Mouse (Mus musculus) cortical plate, adult 2 months (tissue): Measurements from ENCODE around the gene Aoc3. TPM values are rescaled to one million over a fixed set of nuclear protein-coding genes. Genes with fewer than 3 reads are reported as not detected.
A peak's percentile ranks its signal among the peaks of the same experiment; 100 is the strongest.

Experiments used
- H3K27ac ChIP-seq: fragments of 200-500 bp; 2 replicates; pipeline ENCODE4 v1.5.1; 2012; ENCODE audit warnings: low read length, control low read depth, inconsistent platforms; ENCODE audit not compliant: insufficient read depth
- H3K4me1 ChIP-seq: fragments of 200-500 bp; 2 replicates; pipeline ENCODE4 v1.6.1; 2011; ENCODE audit warnings: low read length; ENCODE audit not compliant: control insufficient read depth, insufficient read depth
- H3K4me3 ChIP-seq: fragments of 200-500 bp; 2 replicates; pipeline ENCODE4 v1.5.1; 2011; ENCODE audit warnings: mild to moderate bottlenecking, low read length, control low read depth; ENCODE audit not compliant: insufficient read depth
- CTCF ChIP-seq: fragments of 200-500 bp; IDR thresholded peaks from 2 replicates; pipeline ENCODE4 v1.5.1; 2011; ENCODE audit warnings: mild to moderate bottlenecking, control low read depth, low read length; ENCODE audit not compliant: insufficient read depth; ENCODE audit errors: extremely low read depth
- POLR2A ChIP-seq: fragments of 200-500 bp; IDR thresholded peaks from 2 replicates; pipeline ENCODE4 v1.6.1; 2011; ENCODE audit warnings: mild to moderate bottlenecking, low read length, control low read depth; ENCODE audit not compliant: insufficient read depth; ENCODE audit errors: extremely low read depth
- polyA plus RNA-seq: library from polyadenylated mRNA; depleted of rRNA; stranded (reverse); fragments of >200 nt; gene quantifications from 2 replicates; pipeline ENCODE4 v1.2.3, GENCODE M21; 2012

Gene Aoc3
- polyA plus RNA-seq, 1 experiment = 0.94 TPM

GRCm38 (mm10) chr11:101302004-101302798 lies 28.2 kb upstream of the Aoc3 start, which contains the start of gene Becn1:
Gene Becn1 (minus strand): TSS chr11:101302286.
- peaks cover 4% of the 10 kb centered on the region for H3K4me1 ChIP-seq
- peak within 1 kb of the TSS; percentile 78 for H3K4me3 ChIP-seq
- peak; percentile 72 for TF ChIP-seq POLR2A
- TF ChIP-seq CTCF = peak; percentile 80
- H3K27ac ChIP-seq = no peak within 1 kb of the TSS

- H3K4me3 ChIP-seq = no peak overlapping the region
- TF ChIP-seq CTCF (no peak), POLR2A (no peak)
- H3K27ac ChIP-seq = no peak overlapping the region
- H3K4me1 ChIP-seq = no peaks in the 10 kb centered on the region
Observed at GRCm38 (mm10) chr11:101307744-101308143, 22.7 kb upstream of the Aoc3 start.

DNA sequence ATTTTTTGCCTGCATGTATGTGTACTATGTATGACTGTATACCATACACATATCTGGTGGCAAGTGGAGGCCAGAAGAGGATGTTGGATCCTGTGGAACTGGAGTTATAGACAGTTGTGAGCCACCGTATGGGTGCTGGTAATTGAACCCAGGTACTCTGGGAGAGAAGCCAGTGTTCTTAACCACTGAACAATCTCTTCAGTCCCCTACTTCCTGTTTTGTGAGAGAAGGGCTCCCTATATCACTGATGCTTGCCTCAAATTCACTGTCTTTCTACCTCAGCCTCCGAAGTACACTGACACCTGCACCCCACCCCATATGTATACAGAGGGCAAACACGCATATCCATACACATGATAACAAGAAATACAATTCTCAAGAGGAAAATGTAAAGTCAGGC lies 19.3 kb upstream of the Aoc3 start:
- Histone ChIP-seq H3K27ac (no peak overlapping the region), H3K4me1 (no peaks in the 10 kb centered on the region), H3K4me3 (no peak overlapping the region)
- no peak for TF ChIP-seq POLR2A
- TF ChIP-seq CTCF = no peak

DNA sequence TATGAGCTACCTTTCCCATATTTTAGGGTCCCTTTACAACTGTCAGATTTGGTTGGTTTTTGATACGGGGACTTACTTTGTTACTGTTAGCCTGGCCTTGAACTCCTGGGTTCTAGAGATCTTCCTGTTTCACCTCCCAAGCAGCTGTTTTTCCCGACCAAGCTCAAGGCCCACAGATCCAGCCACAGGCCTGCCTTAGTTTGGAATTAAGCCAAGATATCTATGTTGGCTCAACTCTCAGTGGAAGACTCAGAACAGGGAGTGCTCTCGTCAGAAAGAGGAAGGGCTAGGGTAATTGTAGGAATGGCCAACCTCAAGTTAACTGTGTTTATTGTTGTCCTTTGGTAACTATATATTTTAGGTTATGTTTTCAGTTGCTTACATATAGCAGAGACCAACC lies 18.3 kb upstream of the Aoc3 start:
- Histone ChIP-seq H3K4me3 (no peak overlapping the region), H3K27ac (no peak overlapping the region), H3K4me1 (no peaks in the 10 kb centered on the region; the same call in 1 of the 2 replicates)
- TF ChIP-seq POLR2A = no peak
- no peak for TF ChIP-seq CTCF

DNA sequence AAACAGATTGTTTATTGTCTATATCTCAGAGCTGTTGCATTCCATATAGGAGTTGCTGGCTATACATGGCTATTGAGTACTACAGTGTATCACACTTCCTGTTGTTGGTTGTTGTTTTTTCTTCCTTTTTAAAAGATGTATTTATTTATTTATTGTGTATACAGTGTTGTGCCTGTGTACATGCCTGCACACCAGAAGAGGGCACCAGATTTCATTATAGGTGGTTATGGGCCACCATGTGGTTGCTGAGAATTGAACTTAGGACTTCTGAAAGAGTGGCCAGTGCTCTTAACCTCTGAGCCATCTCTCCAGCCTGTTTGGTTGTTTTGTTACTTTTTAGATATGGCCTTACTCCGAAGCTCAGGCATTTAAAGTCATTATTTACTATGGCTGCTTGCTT lies 15.8 kb upstream of the Aoc3 start:
- H3K4me1 ChIP-seq = no peaks in the 10 kb centered on the region; the same call in 1 of the 2 replicates
- no peak for TF ChIP-seq CTCF
- TF ChIP-seq POLR2A = no peak
- no peak overlapping the region for H3K4me3 ChIP-seq
- H3K27ac ChIP-seq = no peak overlapping the region

DNA sequence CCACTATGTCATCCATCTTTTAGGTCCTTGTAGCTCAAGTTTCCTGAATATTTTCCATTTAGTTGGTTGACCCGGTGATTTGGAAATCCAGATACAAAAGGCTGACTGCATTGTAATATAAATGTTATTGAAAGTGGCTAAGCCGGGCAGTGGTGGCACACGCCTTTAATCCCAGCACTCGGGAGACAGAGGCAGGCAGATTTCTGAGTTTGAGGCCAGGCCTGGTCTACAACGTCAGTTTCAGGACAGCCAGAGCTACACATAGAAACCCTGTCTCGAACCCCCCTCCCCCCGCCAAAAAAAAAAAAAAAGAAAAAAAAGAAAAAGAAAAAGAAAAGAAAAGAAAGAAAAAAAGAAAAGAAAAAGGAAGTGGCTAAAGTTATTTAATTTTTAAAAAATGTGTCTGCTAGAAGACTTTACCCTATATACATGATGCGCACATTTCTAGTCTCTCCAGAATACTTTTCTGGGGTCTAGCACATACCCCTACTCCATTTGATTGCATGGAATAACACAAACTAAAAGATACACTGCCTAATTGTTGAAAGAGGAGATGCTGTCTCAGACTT lies 15.2 kb upstream of the Aoc3 start:
- peak overlapping the region; percentile 85 for H3K4me3 ChIP-seq
- H3K27ac ChIP-seq = peak overlapping the region; percentile 66
- TF ChIP-seq POLR2A (no peak), CTCF (no peak)
- no peaks in the 10 kb centered on the region; the same call in 1 of the 2 replicates for H3K4me1 ChIP-seq

- TF ChIP-seq CTCF = no peak
- TF ChIP-seq POLR2A = peak; percentile 70; the same call in 1 of the 2 replicates
- Histone ChIP-seq H3K27ac (peak within 1 kb of the TSS; percentile 66), H3K4me3 (peak within 1 kb of the TSS; percentile 85), H3K4me1 (no peaks in the 10 kb centered on the region; the same call in 1 of the 2 replicates)
Observed at GRCm38 (mm10) chr11:101315665-101316500, 14.5 kb upstream of the Aoc3 start, which contains the start of gene Psme3. Gene Psme3 (plus strand): TSS chr11:101316213.

DNA sequence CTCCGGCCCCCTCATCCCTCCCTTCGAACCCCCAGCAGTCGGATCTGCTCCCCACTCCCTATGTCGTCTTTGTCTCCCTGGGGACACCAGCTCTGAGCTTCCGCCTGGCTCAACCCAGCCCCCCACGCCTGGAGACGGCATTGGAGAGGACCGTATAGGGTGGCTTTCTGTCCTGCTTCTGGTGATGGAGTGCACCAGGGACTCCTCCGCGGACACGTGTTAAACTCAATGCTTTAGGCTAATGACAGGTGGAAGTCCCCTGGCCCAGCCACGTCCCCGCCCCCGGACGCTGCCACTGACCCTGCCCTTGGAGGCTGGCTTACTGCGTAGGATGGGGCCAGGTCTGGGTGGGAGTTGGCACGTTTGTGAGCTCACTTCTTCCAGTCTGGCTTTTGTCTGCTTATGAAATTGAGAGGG lies 13.9 kb upstream of the Aoc3 start:
- no peak for TF ChIP-seq CTCF
- TF ChIP-seq POLR2A = no peak
- H3K27ac ChIP-seq = no peak overlapping the region
- no peaks in the 10 kb centered on the region; the same call in 1 of the 2 replicates for H3K4me1 ChIP-seq
- peak overlapping the region; percentile 85 for H3K4me3 ChIP-seq

DNA sequence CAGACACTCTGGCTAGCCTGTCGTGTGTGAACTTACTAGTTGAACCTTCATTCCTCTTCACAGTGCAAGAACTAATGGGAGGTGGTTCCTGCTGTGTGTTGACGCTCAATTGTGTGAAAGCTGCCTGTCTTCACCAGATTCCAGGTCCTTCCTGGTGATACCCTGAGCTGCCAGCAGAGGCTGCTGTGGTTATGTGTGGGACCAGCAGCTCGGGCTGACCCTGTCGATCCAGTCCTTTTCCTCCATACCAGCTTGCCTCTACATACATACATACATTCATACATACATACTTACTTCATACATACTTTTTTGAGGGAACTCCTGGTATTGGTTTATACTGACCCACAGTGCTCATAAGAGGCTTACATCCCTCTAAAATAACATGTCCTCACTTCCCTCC lies 6.8 kb upstream of the Aoc3 start:
- no peak overlapping the region for H3K27ac ChIP-seq
- H3K4me1 ChIP-seq = no peaks in the 10 kb centered on the region
- H3K4me3 ChIP-seq = no peak overlapping the region
- TF ChIP-seq CTCF (peak; percentile 98), POLR2A (no peak)
